Mouse (Mus musculus): Measurements from ENCODE around the gene Zfp512.

Gene Zfp512

GRCm38 (mm10) chr5:31528560-31528959 is 76.3 kb downstream of the Zfp512 start:
- no peak for DNase-seq (ENCODE audit: extremely low spot score, low read depth, low spot score)
